Mouse (Mus musculus) left cerebral cortex, postnatal 36 days (tissue): ENCODE data around the gene Raph1. TPM values are rescaled to one million over a fixed set of nuclear protein-coding genes. Genes with fewer than 3 reads are reported as not detected.
"Not testable (repeated sequence)": the region's sequence is repeated elsewhere in the genome, so short reads cannot be mapped to it uniquely, and the experiment has no call there.

ENCODE experiments used
- DNase-seq, 2 experiments: peaks; one replicate each; pipeline ENCODE4 v3.0.0; 2021 to 2022; ENCODE audit warnings: low spot score in 2 of 2, mixed read lengths in 1 of 2
- intact Hi-C: fragments of 180-260 bp; cut with DNase I; formaldehyde crosslinking; loops from one replicate; pipeline ENCODE4 v1.15.1; 2025
- microRNA-seq: library from miRNA; unstranded; fragments of <30 nt; microRNA quantifications from one replicate; pipeline ENCODE4 v1.2.0, GENCODE M21; 2022
- total RNA-seq, 2 experiments: library from RNA; stranded (reverse); gene quantifications; 2 replicates each; pipeline ENCODE4 v1.2.3; 2021

Gene Raph1
- total RNA-seq, 2 experiments from 2014 or later, result 68.4 to 83.6 TPM

DNA sequence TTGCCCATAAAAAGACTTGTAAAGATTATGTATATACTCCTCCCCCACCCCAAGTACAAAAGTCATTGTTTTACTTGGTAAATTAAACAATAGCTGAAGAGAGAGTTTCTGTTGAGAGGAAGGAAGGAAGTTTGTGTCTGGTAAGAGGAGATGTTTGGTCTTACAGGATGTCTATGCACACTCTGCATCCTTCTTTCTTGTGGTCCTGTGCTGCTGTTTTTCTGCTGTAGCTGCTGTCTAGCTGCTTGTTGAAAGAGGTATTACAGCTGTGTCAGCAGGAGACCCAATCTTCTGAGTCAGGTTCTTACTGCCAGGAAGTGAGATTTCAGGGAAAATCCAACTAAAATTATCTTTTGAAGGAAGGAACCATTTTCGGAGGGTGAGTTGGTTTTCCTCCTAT is 106.3 kb downstream of the Raph1 start:
- no peak for DNase-seq
- intact Hi-C loops, result no loop called here

DNA sequence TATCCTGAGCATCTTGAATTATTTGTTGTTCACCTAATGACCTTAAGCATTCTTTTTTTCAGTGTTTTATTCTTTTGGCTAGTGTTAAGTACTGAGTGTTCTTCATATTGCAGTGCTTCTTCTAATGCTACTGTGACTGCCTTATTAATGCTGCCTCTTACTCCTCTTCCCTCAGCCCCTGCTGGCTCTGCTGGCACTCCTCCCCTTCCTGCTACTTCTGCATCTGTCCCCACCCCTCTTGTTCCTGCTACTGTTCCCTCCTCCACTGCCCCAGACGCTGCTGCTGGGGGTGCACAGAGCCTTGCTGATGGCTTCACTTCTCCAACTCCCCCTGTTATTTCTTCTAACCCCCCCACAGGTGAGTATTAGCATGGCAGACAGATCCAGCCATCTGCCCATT is 117.0 kb downstream of the Raph1 start:
- no peak for DNase-seq
- intact Hi-C loops, result no loop called here

DNA sequence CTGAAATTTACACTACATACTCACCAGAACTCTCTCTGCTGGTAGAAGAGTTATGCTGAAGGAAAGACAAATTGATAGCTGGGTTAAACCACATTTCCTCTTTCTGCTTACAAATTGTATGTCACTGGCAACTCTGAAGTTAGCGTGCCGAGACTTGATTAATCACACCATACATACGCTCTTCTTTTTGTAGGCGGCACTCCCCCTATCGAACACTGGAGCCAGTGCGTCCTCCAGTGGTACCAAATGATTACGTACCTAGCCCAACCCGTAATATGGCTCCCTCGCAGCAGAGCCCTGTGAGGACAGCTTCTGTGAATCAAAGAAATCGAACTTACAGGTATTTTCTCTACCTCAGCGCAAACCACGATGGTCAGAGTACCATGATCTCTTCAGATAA is 119.8 kb downstream of the Raph1 start:
- intact Hi-C loops, result no loop called here
- DNase-seq, result no peak

DNA sequence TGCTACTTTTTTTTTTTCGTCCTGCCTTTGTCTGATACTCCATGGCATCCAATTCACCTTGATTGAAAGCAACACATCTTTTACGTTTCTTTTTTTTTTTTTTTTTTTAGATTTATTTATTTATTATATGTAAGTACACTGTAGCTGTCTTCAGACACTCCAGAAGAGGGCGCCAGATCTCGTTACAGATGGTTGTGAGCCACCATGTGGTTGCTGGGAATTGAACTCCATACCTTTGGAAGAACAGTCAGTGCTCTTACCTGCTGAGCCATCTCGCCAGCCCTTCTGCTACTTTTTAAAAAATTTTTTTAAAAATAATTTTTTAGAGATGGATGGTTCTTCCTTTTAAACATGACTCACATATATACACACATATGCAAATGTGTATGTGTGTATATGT is 125.5 kb downstream of the Raph1 start:
- DNase-seq, intact Hi-C loops: not testable (repeated sequence)

DNA sequence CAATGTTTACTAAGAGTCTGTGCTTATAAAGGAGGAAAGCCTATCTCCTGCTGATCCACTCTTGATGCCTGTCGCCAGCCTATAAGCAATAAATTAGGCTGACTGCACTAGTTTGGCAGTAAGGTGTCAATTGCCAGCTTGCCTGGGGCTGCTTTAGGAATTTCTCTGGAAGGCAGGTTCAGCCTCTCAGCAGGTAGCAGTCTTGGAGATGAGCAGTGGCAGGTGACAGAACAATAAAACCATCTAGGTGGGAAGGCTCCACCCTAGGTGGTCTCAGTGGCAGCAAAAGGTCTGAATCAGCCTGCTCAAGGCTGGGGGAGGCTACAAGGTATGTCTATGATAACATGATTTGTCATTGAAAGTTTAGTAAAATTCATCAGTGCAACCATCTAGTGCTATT is 134.4 kb downstream of the Raph1 start:
- intact Hi-C loops, result no loop called here
- DNase-seq, result no peak

Small RNAs within 50 kb of the gene (microRNA-seq; reads per million reads assigned to microRNA genes)
- not detected for gene Gm23762

Other genes starting within 250 kb of the Raph1 start
- gene Cyp20a1, start 223.8 kb downstream of the Raph1 start, total RNA-seq, result 10 to 100 TPM in 1 of 2 experiments, 1 to 10 TPM in 1; 8.4 to 10.7 TPM
- gene Abi2, start 157.5 kb downstream of the Raph1 start, total RNA-seq, result 100 to 1,000 TPM; 362 to 373 TPM
- under 1 TPM; 0.20 to 0.27 TPM for gene Cd28, start 149.7 kb upstream of the Raph1 start, total RNA-seq